Mouse (Mus musculus): ENCODE results near the gene Magi1.

DNA sequence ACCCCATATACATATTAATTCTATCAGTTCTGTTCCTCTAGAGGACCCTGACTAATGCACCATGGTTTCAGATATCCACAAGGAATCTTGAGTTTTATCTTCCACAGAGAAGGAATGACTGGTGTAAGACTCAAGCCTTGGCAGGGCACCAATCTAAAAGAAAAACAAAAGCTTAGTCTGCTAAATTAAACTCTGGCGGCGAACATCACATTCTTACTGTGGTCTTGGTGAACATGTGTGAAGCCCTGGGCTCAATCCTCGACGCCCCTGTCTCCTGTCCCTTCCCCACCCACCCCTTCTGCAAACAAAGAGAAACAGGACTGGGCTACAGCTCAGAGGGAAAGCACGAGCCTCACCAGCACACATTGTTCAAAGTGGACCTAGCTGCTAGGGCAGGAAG lies 182.5 kb downstream of the Magi1 start:
- TF ChIP-seq CTCF (IDR thresholded peaks at IDR 0.05; ENCODE audit: borderline replicate concordance, insufficient read depth, low read length), result no peak
- no peak; the same call in 1 of the 2 replicates for TF ChIP-seq POLR2A (IDR thresholded peaks at IDR 0.05; ENCODE audit: low read depth, low read length)
